Mouse (Mus musculus): ENCODE measurements at regions not wholly inside any gene's neighbourhood (a gene's known extent, or its start where the extent isn't known, plus 50 kb on each side); places are given as distances from the start of the nearest gene placed in this dataset.

DNA sequence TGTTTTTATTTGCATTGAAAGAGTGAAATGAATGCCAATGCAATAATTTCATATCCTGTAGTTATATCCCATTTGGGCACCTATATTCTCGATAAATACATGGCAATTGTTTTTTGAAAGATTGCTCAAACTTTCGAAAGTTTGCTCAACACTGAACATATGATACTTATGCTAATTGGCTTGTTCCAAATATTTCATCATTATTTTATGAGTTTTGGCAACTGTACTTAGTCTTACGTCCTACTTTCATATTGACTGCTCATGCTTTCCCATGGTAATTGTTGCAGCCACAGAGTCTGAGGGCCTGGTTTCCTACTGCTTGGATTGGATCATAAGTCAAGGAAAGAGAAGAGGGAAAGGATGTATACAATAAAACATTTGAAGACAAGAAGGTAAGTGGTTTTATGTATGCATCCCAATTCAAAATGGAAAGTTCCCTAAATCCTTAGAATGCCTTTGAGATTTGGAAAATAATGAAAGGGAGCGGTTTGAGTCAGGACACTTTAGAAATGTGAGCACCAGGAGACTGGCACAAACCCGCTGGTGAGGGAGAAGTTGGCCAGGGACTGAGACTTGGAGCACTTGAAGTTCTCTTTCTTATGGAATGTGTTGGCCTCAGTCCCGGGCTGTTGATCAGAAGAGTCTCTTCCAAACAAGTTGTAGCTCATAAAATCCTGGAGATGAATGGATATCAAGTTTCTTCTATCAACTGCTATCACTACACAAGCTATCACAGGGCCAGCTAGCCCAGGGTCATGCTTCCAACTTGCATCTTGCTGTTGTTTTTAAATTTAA, 63.8 kb upstream of the Cblb start:
- ATAC-seq (ENCODE audit: insufficient number of reproducible peaks, low FRiP score, low TSS enrichment) = no peak
